Mouse (Mus musculus): Measurements from ENCODE around the gene Coro6. TPM values are rescaled to one million over a fixed set of nuclear protein-coding genes. Genes with fewer than 3 reads are reported as not detected.
A peak's percentile ranks its signal among the peaks of the same experiment; 100 is the strongest.

Coro6 gene
- total RNA-seq, 1 experiment, result 0.80 TPM

GRCm38 (mm10) chr11:77465111-77465510 is 2.9 kb downstream of the Coro6 start:
- Histone ChIP-seq H3K27ac (ENCODE audit: insufficient read depth, low read depth, low read length, poor library complexity, severe bottlenecking) (no peak overlapping the region), H3K4me3 (ENCODE audit: insufficient read depth in 1 of 2, low read depth in 1 of 2, low read length in 2 of 2, poor library complexity in 1 of 2, severe bottlenecking in 1 of 2) (no peak overlapping the region), H3K9me3 (ENCODE audit: control insufficient read depth, insufficient read depth, low read depth, low read length) (no peaks in the 10 kb centered on the region), H3K9ac (ENCODE audit: insufficient read depth, low read depth, low read length, poor library complexity, severe bottlenecking) (no peak overlapping the region), H3K36me3 (ENCODE audit: control insufficient read depth, insufficient read depth, low read length, poor library complexity, severe bottlenecking) (no peaks in the 10 kb centered on the region), H3K4me1 (ENCODE audit: control insufficient read depth in 2 of 2, insufficient read depth in 2 of 2, low read length in 2 of 2, poor library complexity in 1 of 2) (peaks cover 0 to 25% of the 10 kb centered on the region in 2 experiments; a peak in 1 of 4 replicates)
- in situ Hi-C loops (cut with MboI; ENCODE audit: low sequenced_read_pairs in 2 of 2, unreplicated experiment in 2 of 2), result no loop called here
- no peak for TF ChIP-seq MAFK (IDR thresholded peaks at IDR 0.05; ENCODE audit: insufficient read depth, low read depth, low read length)
- DNase-seq (ENCODE audit: low read depth, low spot score), result no peak

GRCm38 (mm10) chr11:77466544-77466943 is 4.3 kb downstream of the Coro6 start:
- DNase-seq (ENCODE audit: low read depth, low spot score), result no peak
- Histone ChIP-seq H3K9ac (ENCODE audit: insufficient read depth, low read depth, low read length, poor library complexity, severe bottlenecking) (0 out of 2 replicates have a peak overlapping the region, but pooled peaks have one; percentile 33), H3K36me3 (ENCODE audit: control insufficient read depth, insufficient read depth, low read length, poor library complexity, severe bottlenecking) (no peaks in the 10 kb centered on the region), H3K4me1 (ENCODE audit: control insufficient read depth in 2 of 2, insufficient read depth in 2 of 2, low read length in 2 of 2, poor library complexity in 1 of 2) (peaks cover 0 to 25% of the 10 kb centered on the region in 2 experiments; a peak in 1 of 4 replicates), H3K27ac (ENCODE audit: insufficient read depth, low read depth, low read length, poor library complexity, severe bottlenecking) (no peak overlapping the region), H3K9me3 (ENCODE audit: control insufficient read depth, insufficient read depth, low read depth, low read length) (no peaks in the 10 kb centered on the region), H3K4me3 (ENCODE audit: insufficient read depth in 1 of 2, low read depth in 1 of 2, low read length in 2 of 2, poor library complexity in 1 of 2, severe bottlenecking in 1 of 2) (peak overlapping the region; percentile 48 to 49)
- in situ Hi-C loops (cut with MboI; ENCODE audit: low sequenced_read_pairs in 2 of 2, unreplicated experiment in 2 of 2), result no loop called here
- no peak for TF ChIP-seq ZNF384 (IDR thresholded peaks at IDR 0.05; ENCODE audit: low read depth, low read length)
- no peak for TF ChIP-seq CHD2 (IDR thresholded peaks at IDR 0.05; ENCODE audit: low read depth, low read length)
- no peak for TF ChIP-seq HCFC1 (IDR thresholded peaks at IDR 0.05; ENCODE audit: borderline replicate concordance, insufficient read depth, low read length)

- Histone ChIP-seq H3K9ac (ENCODE audit: insufficient read depth, low read depth, low read length, poor library complexity, severe bottlenecking) (peak overlapping the region; percentile 27; the same call in 1 of the 2 replicates), H3K4me1 (ENCODE audit: control insufficient read depth in 2 of 2, insufficient read depth in 2 of 2, low read length in 2 of 2, poor library complexity in 1 of 2) (peaks cover 0 to 29% of the 10 kb centered on the region in 2 experiments; a peak in 1 of 4 replicates), H3K4me3 (ENCODE audit: insufficient read depth in 1 of 2, low read depth in 1 of 2, low read length in 2 of 2, poor library complexity in 1 of 2, severe bottlenecking in 1 of 2) (peak overlapping the region; percentile 48 to 59), H3K9me3 (ENCODE audit: control insufficient read depth, insufficient read depth, low read depth, low read length) (no peaks in the 10 kb centered on the region), H3K36me3 (ENCODE audit: control insufficient read depth, insufficient read depth, low read length, poor library complexity, severe bottlenecking) (no peaks in the 10 kb centered on the region), H3K27ac (ENCODE audit: insufficient read depth, low read depth, low read length, poor library complexity, severe bottlenecking) (no peak overlapping the region)
- no peak for DNase-seq (ENCODE audit: low read depth, low spot score)
- in situ Hi-C loops (cut with MboI; ENCODE audit: low sequenced_read_pairs in 2 of 2, unreplicated experiment in 2 of 2), result no loop called here
- no peak for TF ChIP-seq ZC3H11A (IDR thresholded peaks at IDR 0.05; ENCODE audit: borderline replicate concordance, low read depth, low read length)
- TF ChIP-seq HCFC1 (IDR thresholded peaks at IDR 0.05; ENCODE audit: borderline replicate concordance, insufficient read depth, low read length), result no peak
- TF ChIP-seq MAFK (IDR thresholded peaks at IDR 0.05; ENCODE audit: insufficient read depth, low read depth, low read length), result no peak
- TF ChIP-seq CHD2 (IDR thresholded peaks at IDR 0.05; ENCODE audit: low read depth, low read length), result no peak
- no peak for TF ChIP-seq ZNF384 (IDR thresholded peaks at IDR 0.05; ENCODE audit: low read depth, low read length)
These were observed 4.9 kb downstream of the Coro6 start for GRCm38 (mm10) chr11:77467157-77467556.

- TF ChIP-seq HCFC1 (IDR thresholded peaks at IDR 0.05; ENCODE audit: borderline replicate concordance, insufficient read depth, low read length), result no peak
- TF ChIP-seq ZNF384 (IDR thresholded peaks at IDR 0.05; ENCODE audit: low read depth, low read length), result no peak
- 0 out of 2 replicates have a peak, but pooled peaks have one; percentile 0 for TF ChIP-seq ZC3H11A (IDR thresholded peaks at IDR 0.05; ENCODE audit: borderline replicate concordance, low read depth, low read length)
- 0 out of 2 replicates have a peak, but pooled peaks have one; percentile 3 for TF ChIP-seq MAFK (IDR thresholded peaks at IDR 0.05; ENCODE audit: insufficient read depth, low read depth, low read length)
- in situ Hi-C loops (cut with MboI; ENCODE audit: low sequenced_read_pairs in 2 of 2, unreplicated experiment in 2 of 2), result no loop called here
- DNase-seq (ENCODE audit: low read depth, low spot score), result no peak
- no peak overlapping the region for H3K27ac ChIP-seq (ENCODE audit: insufficient read depth, low read depth, low read length, poor library complexity, severe bottlenecking)
- no peaks in the 10 kb centered on the region for H3K9me3 ChIP-seq (ENCODE audit: control insufficient read depth, insufficient read depth, low read depth, low read length)
- H3K4me1 ChIP-seq (ENCODE audit: control insufficient read depth in 2 of 2, insufficient read depth in 2 of 2, low read length in 2 of 2, poor library complexity in 1 of 2), result peaks cover 0 to 29% of the 10 kb centered on the region in 2 experiments; a peak in 1 of 4 replicates
- H3K4me3 ChIP-seq (ENCODE audit: insufficient read depth in 1 of 2, low read depth in 1 of 2, low read length in 2 of 2, poor library complexity in 1 of 2, severe bottlenecking in 1 of 2), result peak overlapping the region; percentile 24 to 59; a peak in 3 of 4 replicates
- H3K9ac ChIP-seq (ENCODE audit: insufficient read depth, low read depth, low read length, poor library complexity, severe bottlenecking), result no peak overlapping the region; the same call in 1 of the 2 replicates
- no peaks in the 10 kb centered on the region for H3K36me3 ChIP-seq (ENCODE audit: control insufficient read depth, insufficient read depth, low read length, poor library complexity, severe bottlenecking)
These were observed 5.6 kb downstream of the Coro6 start for GRCm38 (mm10) chr11:77467784-77468183.

- no peak for DNase-seq (ENCODE audit: low read depth, low spot score)
- Histone ChIP-seq H3K4me3 (ENCODE audit: insufficient read depth in 1 of 2, low read depth in 1 of 2, low read length in 2 of 2, poor library complexity in 1 of 2, severe bottlenecking in 1 of 2) (no peak overlapping the region), H3K9ac (ENCODE audit: insufficient read depth, low read depth, low read length, poor library complexity, severe bottlenecking) (no peak overlapping the region), H3K36me3 (ENCODE audit: control insufficient read depth, insufficient read depth, low read length, poor library complexity, severe bottlenecking) (no peaks in the 10 kb centered on the region), H3K4me1 (ENCODE audit: control insufficient read depth in 2 of 2, insufficient read depth in 2 of 2, low read length in 2 of 2, poor library complexity in 1 of 2) (peaks cover 0 to 26% of the 10 kb centered on the region in 2 experiments; a peak in 1 of 4 replicates), H3K9me3 (ENCODE audit: control insufficient read depth, insufficient read depth, low read depth, low read length) (no peaks in the 10 kb centered on the region), H3K27ac (ENCODE audit: insufficient read depth, low read depth, low read length, poor library complexity, severe bottlenecking) (no peak overlapping the region)
- in situ Hi-C loops (cut with MboI; ENCODE audit: low sequenced_read_pairs in 2 of 2, unreplicated experiment in 2 of 2), result no loop called here
- TF ChIP-seq ZC3H11A (IDR thresholded peaks at IDR 0.05; ENCODE audit: borderline replicate concordance, low read depth, low read length) (no peak), MAFK (IDR thresholded peaks at IDR 0.05; ENCODE audit: insufficient read depth, low read depth, low read length) (peak; percentile 97)
These were observed 6.2 kb downstream of the Coro6 start for GRCm38 (mm10) chr11:77468397-77468796.

All from ES-E14 (cell line).